Mouse (Mus musculus): ENCODE results near the gene Car2. TPM values are rescaled to one million over a fixed set of nuclear protein-coding genes. Genes with fewer than 3 reads are reported as not detected.

Gene Car2
- polyA plus RNA-seq, 1 experiment = 16.9 TPM

GRCm38 (mm10) chr3:14889085-14889484 lies 3.0 kb downstream of the Car2 start:
- no peak overlapping the region for H3K27ac ChIP-seq (replicated peaks; ENCODE audit: low read depth, low read length)
- no peak overlapping the region for H3K4me3 ChIP-seq (ENCODE audit: insufficient read depth, low read depth, low read length)
- no peaks in the 10 kb centered on the region for H3K4me1 ChIP-seq (ENCODE audit: control insufficient read depth, insufficient read depth, insufficient read length, low read length)

- H3K4me3 ChIP-seq (ENCODE audit: insufficient read depth, low read depth, low read length) = no peak overlapping the region
- H3K27ac ChIP-seq (replicated peaks; ENCODE audit: low read depth, low read length) = no peak overlapping the region
- no peaks in the 10 kb centered on the region for H3K4me1 ChIP-seq (ENCODE audit: control insufficient read depth, insufficient read depth, insufficient read length, low read length)
These were observed 3.8 kb downstream of the Car2 start for GRCm38 (mm10) chr3:14889716-14890409.

- no peak overlapping the region for H3K4me3 ChIP-seq (ENCODE audit: insufficient read depth, low read depth, low read length)
- no peaks in the 10 kb centered on the region for H3K4me1 ChIP-seq (ENCODE audit: control insufficient read depth, insufficient read depth, insufficient read length, low read length)
- H3K27ac ChIP-seq (replicated peaks; ENCODE audit: low read depth, low read length) = no peak overlapping the region
These were observed 6.9 kb downstream of the Car2 start for GRCm38 (mm10) chr3:14892991-14893390.

- Histone ChIP-seq H3K27ac (replicated peaks; ENCODE audit: low read depth, low read length) (no peak overlapping the region), H3K4me1 (ENCODE audit: control insufficient read depth, insufficient read depth, insufficient read length, low read length) (no peaks in the 10 kb centered on the region), H3K4me3 (ENCODE audit: insufficient read depth, low read depth, low read length) (no peak overlapping the region)
These were observed 7.6 kb downstream of the Car2 start for GRCm38 (mm10) chr3:14893700-14894099.

GRCm38 (mm10) chr3:14895333-14895732 lies 9.3 kb downstream of the Car2 start:
- H3K27ac ChIP-seq (replicated peaks; ENCODE audit: low read depth, low read length) = no peak overlapping the region
- no peak overlapping the region for H3K4me3 ChIP-seq (ENCODE audit: insufficient read depth, low read depth, low read length)
- H3K4me1 ChIP-seq (ENCODE audit: control insufficient read depth, insufficient read depth, insufficient read length, low read length) = no peaks in the 10 kb centered on the region

- Histone ChIP-seq H3K4me3 (ENCODE audit: insufficient read depth, low read depth, low read length) (no peak overlapping the region), H3K27ac (replicated peaks; ENCODE audit: low read depth, low read length) (no peak overlapping the region), H3K4me1 (ENCODE audit: control insufficient read depth, insufficient read depth, insufficient read length, low read length) (no peaks in the 10 kb centered on the region)
These were observed 11.7 kb downstream of the Car2 start for GRCm38 (mm10) chr3:14897770-14898169.

GRCm38 (mm10) chr3:14903380-14903779 lies 17.3 kb downstream of the Car2 start:
- no peak overlapping the region for H3K27ac ChIP-seq (replicated peaks; ENCODE audit: low read depth, low read length)
- no peaks in the 10 kb centered on the region for H3K4me1 ChIP-seq (ENCODE audit: control insufficient read depth, insufficient read depth, insufficient read length, low read length)
- no peak overlapping the region for H3K4me3 ChIP-seq (ENCODE audit: insufficient read depth, low read depth, low read length)

- Histone ChIP-seq H3K4me3 (ENCODE audit: insufficient read depth, low read depth, low read length) (no peak overlapping the region), H3K27ac (replicated peaks; ENCODE audit: low read depth, low read length) (no peak overlapping the region), H3K4me1 (ENCODE audit: control insufficient read depth, insufficient read depth, insufficient read length, low read length) (no peaks in the 10 kb centered on the region)
These were observed 18.1 kb downstream of the Car2 start for GRCm38 (mm10) chr3:14904165-14904564.

- no peak overlapping the region for H3K27ac ChIP-seq (replicated peaks; ENCODE audit: low read depth, low read length)
- H3K4me3 ChIP-seq (ENCODE audit: insufficient read depth, low read depth, low read length) = no peak overlapping the region
- no peaks in the 10 kb centered on the region for H3K4me1 ChIP-seq (ENCODE audit: control insufficient read depth, insufficient read depth, insufficient read length, low read length)
These were observed 21.2 kb downstream of the Car2 start for GRCm38 (mm10) chr3:14907271-14907670.

- Histone ChIP-seq H3K4me3 (ENCODE audit: insufficient read depth, low read depth, low read length) (no peak overlapping the region), H3K27ac (replicated peaks; ENCODE audit: low read depth, low read length) (no peak overlapping the region), H3K4me1 (ENCODE audit: control insufficient read depth, insufficient read depth, insufficient read length, low read length) (no peaks in the 10 kb centered on the region)
These were observed 26.0 kb downstream of the Car2 start for GRCm38 (mm10) chr3:14911992-14912582.

GRCm38 (mm10) chr3:14913774-14914173 lies 27.7 kb downstream of the Car2 start:
- no peak overlapping the region for H3K27ac ChIP-seq (replicated peaks; ENCODE audit: low read depth, low read length)
- no peak overlapping the region for H3K4me3 ChIP-seq (ENCODE audit: insufficient read depth, low read depth, low read length)
- no peaks in the 10 kb centered on the region for H3K4me1 ChIP-seq (ENCODE audit: control insufficient read depth, insufficient read depth, insufficient read length, low read length)

- H3K27ac ChIP-seq (replicated peaks; ENCODE audit: low read depth, low read length) = no peak overlapping the region
- no peak overlapping the region for H3K4me3 ChIP-seq (ENCODE audit: insufficient read depth, low read depth, low read length)
These were observed 29.3 kb downstream of the Car2 start for GRCm38 (mm10) chr3:14915355-14915754.

GRCm38 (mm10) chr3:14917261-14917660 lies 31.2 kb downstream of the Car2 start:
- no peak overlapping the region for H3K4me3 ChIP-seq (ENCODE audit: insufficient read depth, low read depth, low read length)
- no peak overlapping the region for H3K27ac ChIP-seq (replicated peaks; ENCODE audit: low read depth, low read length)

More at GRCm38 (mm10) chr3:14915355-14915754, 29.3 kb downstream of the Car2 start:
- no peaks in the 10 kb centered on the region for H3K4me1 ChIP-seq (ENCODE audit: control insufficient read depth, insufficient read depth, insufficient read length, low read length)

GRCm38 (mm10) chr3:14944706-14945105 lies 58.6 kb downstream of the Car2 start:
- Histone ChIP-seq H3K4me3 (ENCODE audit: insufficient read depth, low read depth, low read length) (no peak overlapping the region), H3K27ac (replicated peaks; ENCODE audit: low read depth, low read length) (no peak overlapping the region), H3K4me1 (ENCODE audit: control insufficient read depth, insufficient read depth, insufficient read length, low read length) (no peaks in the 10 kb centered on the region)

More at GRCm38 (mm10) chr3:14917261-14917660, 31.2 kb downstream of the Car2 start:
- H3K4me1 ChIP-seq (ENCODE audit: control insufficient read depth, insufficient read depth, insufficient read length, low read length) = no peaks in the 10 kb centered on the region

GRCm38 (mm10) chr3:14945627-14946026 lies 59.6 kb downstream of the Car2 start:
- Histone ChIP-seq H3K4me3 (ENCODE audit: insufficient read depth, low read depth, low read length) (no peak overlapping the region), H3K4me1 (ENCODE audit: control insufficient read depth, insufficient read depth, insufficient read length, low read length) (no peaks in the 10 kb centered on the region), H3K27ac (replicated peaks; ENCODE audit: low read depth, low read length) (no peak overlapping the region)

All from brown adipose tissue, adult 24 weeks (tissue).